Mouse (Mus musculus): ENCODE data around the gene Cldn7.

GRCm38 (mm10) chr11:70010548-70010947 is 46.0 kb downstream of the Cldn7 start:
- TF ChIP-seq CTCF (conservative IDR thresholded peaks at IDR 0.05; ENCODE audit: low read length) (no peak), POU5F1 (IDR thresholded peaks at IDR 0.05; ENCODE audit: borderline replicate concordance, low read length) (no peak)
